Mouse (Mus musculus): ENCODE measurements around the gene Fam187b.

- TF ChIP-seq CTCF (IDR thresholded peaks at IDR 0.05; ENCODE audit: insufficient read depth, low read depth, low read length) (no peak), POLR2A (IDR thresholded peaks at IDR 0.05; ENCODE audit: insufficient read depth, low read depth, low read length) (no peak)
Observed at GRCm38 (mm10) chr7:30954971-30955520, 18.5 kb upstream of the Fam187b start.
